In the genomic region with DNA sequence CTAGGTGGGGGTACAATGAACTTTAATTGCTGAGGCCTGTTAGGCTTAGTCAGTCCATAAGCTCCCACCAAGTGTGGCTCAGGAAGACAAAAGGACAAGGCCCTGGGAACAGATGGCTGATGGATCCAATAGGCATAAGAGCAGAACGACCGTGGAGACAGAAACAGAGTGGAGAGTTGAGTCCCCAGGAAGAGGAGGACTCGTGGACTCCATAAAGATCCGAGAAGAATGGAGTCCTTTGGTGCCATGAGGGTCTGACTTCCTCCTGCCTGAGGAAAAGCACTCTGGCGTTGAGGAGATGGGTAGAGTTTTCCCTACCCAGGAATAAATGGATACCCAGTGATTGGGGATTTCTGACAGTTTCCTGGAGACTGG, we compare ENCODE assay signal across 9 mouse cellular contexts. TPM values are rescaled to one million over a fixed set of nuclear protein-coding genes. Genes with fewer than 3 reads are reported as not detected.
A peak's percentile ranks its signal among the peaks of the same experiment; 100 is the strongest.
DNase-seq lines count a peak whose midpoint lies in the region; ATAC-seq and TF ChIP-seq lines count a peak whose summit lies in the region.
"Had no signal": no experiment of that assay in that cellular context is flagged by ENCODE, and none has a peak within 500 bp of the region (broad histone marks: within the 10 kb centered on the region; RNA-seq: fewer than 3 reads in every experiment).

No protein-coding gene starts in this region.

- peaks cover 79% of the 10 kb centered on the region for H3K27me3 ChIP-seq in CH12.LX (replicated peaks)
- no peaks in the 10 kb centered on the region for H3K27me3 ChIP-seq in forebrain, postnatal 0 days (ENCODE audit: insufficient read depth, low read length)

- DNase-seq in embryo, embryonic 10.5 days (ENCODE audit: low spot score) = peak; percentile 50
- no peak for DNase-seq in embryo, embryonic 11 days
- no peak for DNase-seq in CH12.LX (ENCODE audit: extremely low read depth)
- peak; percentile 65 for DNase-seq in forebrain, postnatal 0 days
- DNase-seq in mesoderm, embryonic 11.5 days (ENCODE audit: low read depth, low spot score) = peak; percentile 30
- no peak for DNase-seq in thymus, postnatal 36 days
- DNase-seq in gastrocnemius, postnatal 10 days = no peak

- no peak for TF ChIP-seq POLR2A in CH12.LX (IDR thresholded peaks at IDR 0.05; ENCODE audit: low read depth, low read length)

- WGBS in forebrain, postnatal 0 days = 20% methylated on average over 5 of the region's 5 CpGs

- no peak for TF ChIP-seq RAD21 in CH12.LX (IDR thresholded peaks at IDR 0.05; ENCODE audit: low read depth, low read length)

- no peak for TF ChIP-seq EP300 in CH12.LX (IDR thresholded peaks at IDR 0.05; ENCODE audit: low read length)

- 0 out of 2 replicates have a peak overlapping the region, but pooled peaks have one; percentile 87 for H3K4me2 ChIP-seq in CH12.LX (ENCODE audit: insufficient read depth, low read depth, poor library complexity, severe bottlenecking)
- H3K4me2 ChIP-seq in forebrain, postnatal 0 days (ENCODE audit: low read depth) = peak overlapping the region; percentile 89

- in situ Hi-C loops in CH12.LX (cut with MboI; ENCODE audit: low pct_ligation_motif_present, low pct_unique_long_range_greater_than_20kb, low sequenced_read_pairs) = no loop called here

- dilution Hi-C loops in CH12.LX (cut with MboI; ENCODE audit: extremely low pct_ligation_motif_present, extremely low pct_unique_long_range_greater_than_20kb, low sequenced_read_pairs) = no loop called here

- no peaks in the 10 kb centered on the region for H3K36me3 ChIP-seq in CH12.LX (replicated peaks in 1 of 2; ENCODE audit: control insufficient read depth in 1 of 2, insufficient read depth in 1 of 2, low read length in 1 of 2)
- no peaks in the 10 kb centered on the region for H3K36me3 ChIP-seq in forebrain, postnatal 0 days (ENCODE audit: insufficient read depth)

- no peak for ATAC-seq in forebrain, postnatal 0 days
- ATAC-seq in megakaryocyte progenitor cell, adult 5-6 weeks (replicated peaks; ENCODE audit: poor library complexity) = no peak

- H3K9me3 ChIP-seq in CH12.LX (replicated peaks; ENCODE audit: low read length) = peaks cover 12% of the 10 kb centered on the region
- H3K9me3 ChIP-seq in forebrain, postnatal 0 days (ENCODE audit: low read length) = no peaks in the 10 kb centered on the region

- H3K9ac ChIP-seq in CH12.LX (ENCODE audit: insufficient read depth, low read depth) = no peak overlapping the region
- peak overlapping the region; percentile 90 for H3K9ac ChIP-seq in forebrain, postnatal 0 days

- no peak for TF ChIP-seq CTCF in CH12.LX (conservative IDR thresholded peaks at IDR 0.05 in 1 of 2, IDR thresholded peaks at IDR 0.05 in 1 of 2; ENCODE audit: low read depth in 2 of 2, low read length in 2 of 2)
- TF ChIP-seq CTCF in forebrain, postnatal 0 days (IDR thresholded peaks at IDR 0.05; ENCODE audit: low read depth) = no peak

- no peaks in the 10 kb centered on the region for H3K79me2 ChIP-seq in CH12.LX (replicated peaks; ENCODE audit: control insufficient read depth, extremely low read depth, insufficient read depth, poor library complexity, severe bottlenecking)

- no peaks in the 10 kb centered on the region for H3K4me1 ChIP-seq in CH12.LX (ENCODE audit: control insufficient read depth in 1 of 2, insufficient read depth in 2 of 2)
- peaks cover 23% of the 10 kb centered on the region for H3K4me1 ChIP-seq in forebrain, postnatal 0 days (ENCODE audit: insufficient read depth)

- no peak overlapping the region for H3K4me3 ChIP-seq in CH12.LX (replicated peaks in 1 of 3; ENCODE audit: low read depth in 2 of 3, low read length in 2 of 3, poor library complexity in 1 of 3)
- peak overlapping the region; percentile 65 for H3K4me3 ChIP-seq in forebrain, postnatal 0 days (ENCODE audit: low read depth, low read length)

- no peak overlapping the region for H3K27ac ChIP-seq in CH12.LX (ENCODE audit: insufficient read depth, low read depth)
- H3K27ac ChIP-seq in forebrain, postnatal 0 days (ENCODE audit: low read depth, low read length) = peak overlapping the region; percentile 72

TF ChIP-seq in CH12.LX, 34 proteins besides CTCF, POLR2A, EP300 and RAD21:
- TF ChIP-seq MYC (IDR thresholded peaks at IDR 0.05; ENCODE audit: low read depth, low read length) (no peak), ZC3H11A (IDR thresholded peaks at IDR 0.05; ENCODE audit: low read depth, low read length) (no peak), USF2 (conservative IDR thresholded peaks at IDR 0.05; ENCODE audit: low read depth, low read length) (no peak), POLR2AphosphoS2 (IDR thresholded peaks at IDR 0.05; ENCODE audit: low read depth, low read length) (no peak), USF1 (IDR thresholded peaks at IDR 0.05; ENCODE audit: low read depth, low read length) (no peak), MAFK (IDR thresholded peaks at IDR 0.05; ENCODE audit: insufficient replicate concordance, low read length) (no peak), PAX5 (IDR thresholded peaks at IDR 0.05; ENCODE audit: low read length) (no peak), TBP (conservative IDR thresholded peaks at IDR 0.05; ENCODE audit: low read depth, low read length) (no peak), E2F4 (IDR thresholded peaks at IDR 0.05; ENCODE audit: insufficient replicate concordance, low read depth, low read length) (no peak), ZKSCAN1 (IDR thresholded peaks at IDR 0.05; ENCODE audit: borderline replicate concordance, low read depth, low read length) (no peak), JUND (conservative IDR thresholded peaks at IDR 0.05; ENCODE audit: low read depth, low read length) (no peak), JUN (IDR thresholded peaks at IDR 0.05; ENCODE audit: insufficient read depth, low read depth, low read length) (no peak), MXI1 (IDR thresholded peaks at IDR 0.05; ENCODE audit: low read depth, low read length) (no peak), ETS1 (conservative IDR thresholded peaks at IDR 0.05; ENCODE audit: low read depth, low read length) (no peak), SIN3A (IDR thresholded peaks at IDR 0.05; ENCODE audit: low read length) (no peak), CHD1 (IDR thresholded peaks at IDR 0.05; ENCODE audit: low read depth, low read length) (no peak), BHLHE40 (IDR thresholded peaks at IDR 0.05; ENCODE audit: low read depth, low read length) (no peak), TCF12 (IDR thresholded peaks at IDR 0.05; ENCODE audit: low read depth, low read length) (no peak), HCFC1 (IDR thresholded peaks at IDR 0.05; ENCODE audit: low read depth, low read length) (no peak), ZNF384 (IDR thresholded peaks at IDR 0.05; ENCODE audit: low read depth, low read length) (no peak)

RNA-seq across cellular contexts. Expression of gene Npr2, which starts 1.1 kb away (rescaled TPM):
- total RNA-seq in CH12.LX (2012; rRNA removed) (0.04 and 0.38 TPM in 2 replicates), CH12.LX (2014; rRNA removed) (not detected in 2 replicates)
- polyA plus RNA-seq in CH12.LX (2012; ENCODE audit: insufficient read length, low read depth) = 0.23 and 0.49 TPM in 2 replicates
- 28.2 and 35.3 TPM in 2 replicates for total RNA-seq in forebrain, postnatal 0 days (2014; rRNA removed)
- 7.9 and 9.1 TPM in 2 replicates for polyA plus RNA-seq in forebrain, postnatal 0 days (2015; fragmentation: Nextera tagmentation; extraction: Ambion mirVana)
- total RNA-seq in gastrocnemius, postnatal 10 days (2021) = 10 to 100 TPM; 30.7 to 39.5 TPM
- total RNA-seq in megakaryocyte progenitor cell, adult 5-6 weeks (2015) = 0.30 and 1.4 TPM in 2 replicates
- 0.21 and 1.3 TPM in 2 replicates for total RNA-seq in megakaryocyte progenitor cell, adult 5-6 weeks (2017)

RNA-seq across cellular contexts. Expression of gene Spag8, which starts 22.7 kb away (rescaled TPM):
- 0.08 TPM in 1 of 2 replicates, not detected in the other for total RNA-seq in CH12.LX (2012; rRNA removed)
- total RNA-seq in CH12.LX (2014; rRNA removed) = not detected in 2 replicates
- not detected in 2 replicates for polyA plus RNA-seq in CH12.LX (2012; ENCODE audit: insufficient read length, low read depth)
- total RNA-seq in forebrain, postnatal 0 days (2014; rRNA removed) = 5.8 and 6.1 TPM in 2 replicates
- polyA plus RNA-seq in forebrain, postnatal 0 days (2015; fragmentation: Nextera tagmentation; extraction: Ambion mirVana) = 6.0 and 9.1 TPM in 2 replicates
- under 1 TPM in 1 of 2 experiments, not detected in 1; 0.38 TPM for total RNA-seq in gastrocnemius, postnatal 10 days (2021)
- 0.22 TPM in 1 of 2 replicates, not detected in the other for total RNA-seq in megakaryocyte progenitor cell, adult 5-6 weeks (2015)
- total RNA-seq in megakaryocyte progenitor cell, adult 5-6 weeks (2017) = 0.71 TPM in 1 of 2 replicates, not detected in the other

RNA-seq across cellular contexts. Expression of gene Hint2, which starts 25.6 kb away (rescaled TPM):
- 21.2 and 27.9 TPM in 2 replicates for total RNA-seq in CH12.LX (2012; rRNA removed)
- 17.0 and 17.8 TPM in 2 replicates for total RNA-seq in CH12.LX (2014; rRNA removed)
- polyA plus RNA-seq in CH12.LX (2012; ENCODE audit: insufficient read length, low read depth) = 6.4 and 8.1 TPM in 2 replicates
- 53.6 and 61.9 TPM in 2 replicates for total RNA-seq in forebrain, postnatal 0 days (2014; rRNA removed)
- 80.0 and 101 TPM in 2 replicates for polyA plus RNA-seq in forebrain, postnatal 0 days (2015; fragmentation: Nextera tagmentation; extraction: Ambion mirVana)
- 10 to 100 TPM; 51.3 to 57.6 TPM for total RNA-seq in gastrocnemius, postnatal 10 days (2021)
- 36.5 and 52.7 TPM in 2 replicates for total RNA-seq in megakaryocyte progenitor cell, adult 5-6 weeks (2015)
- total RNA-seq in megakaryocyte progenitor cell, adult 5-6 weeks (2017) = 43.1 and 58.6 TPM in 2 replicates

RNA-seq across cellular contexts. Expression of gene Tmem8b, which starts 38.1 kb away (rescaled TPM):
- total RNA-seq in CH12.LX (2012; rRNA removed) (0.17 and 0.47 TPM in 2 replicates), CH12.LX (2014; rRNA removed) (not detected in 2 replicates)
- polyA plus RNA-seq in CH12.LX (2012; ENCODE audit: insufficient read length, low read depth) = 0.16 and 0.26 TPM in 2 replicates
- total RNA-seq in forebrain, postnatal 0 days (2014; rRNA removed) = 21.3 and 27.4 TPM in 2 replicates
- polyA plus RNA-seq in forebrain, postnatal 0 days (2015; fragmentation: Nextera tagmentation; extraction: Ambion mirVana) = 8.2 and 14.1 TPM in 2 replicates
- total RNA-seq in gastrocnemius, postnatal 10 days (2021) = 10 to 100 TPM in 1 of 2 experiments, 1 to 10 TPM in 1; 9.1 to 10.8 TPM
- 0.47 and 0.95 TPM in 2 replicates for total RNA-seq in megakaryocyte progenitor cell, adult 5-6 weeks (2015)
- total RNA-seq in megakaryocyte progenitor cell, adult 5-6 weeks (2017) = 0.25 and 0.61 TPM in 2 replicates

RNA-seq across cellular contexts. Expression of gene Fam221b, which starts 38.3 kb away (rescaled TPM):
- total RNA-seq in CH12.LX (2012; rRNA removed) = 5.1 and 6.3 TPM in 2 replicates
- not detected in 2 replicates for total RNA-seq in CH12.LX (2014; rRNA removed)
- polyA plus RNA-seq in CH12.LX (2012; ENCODE audit: insufficient read length, low read depth) = 0.07 and 0.12 TPM in 2 replicates
- 0.08 TPM in 1 of 2 replicates, not detected in the other for total RNA-seq in forebrain, postnatal 0 days (2014; rRNA removed)
- polyA plus RNA-seq in forebrain, postnatal 0 days (2015; fragmentation: Nextera tagmentation; extraction: Ambion mirVana) = 1.6 TPM in 2 replicates
- under 1 TPM; 0.18 to 0.26 TPM for total RNA-seq in gastrocnemius, postnatal 10 days (2021)
- 0.07 TPM in 2 replicates for total RNA-seq in megakaryocyte progenitor cell, adult 5-6 weeks (2015)
- total RNA-seq in megakaryocyte progenitor cell, adult 5-6 weeks (2017) = 0.44 and 0.62 TPM in 2 replicates
- total RNA-seq: liver, adult 2 months had no signal
- polyA plus RNA-seq: liver, adult 2 months had no signal

Comparison
In these comparisons a context has a peak if more than half of its experiments do, and no peak if none do; other contexts are left out.
1. DNase-seq: peak in embryo, embryonic 10.5 days (single experiment), forebrain, postnatal 0 days (single experiment) and mesoderm, embryonic 11.5 days (single experiment); none in embryo, embryonic 11 days (single experiment), CH12.LX (single experiment), thymus, postnatal 36 days (0 of 2) and gastrocnemius, postnatal 10 days (single experiment).
2. RNA of gene Npr2, which starts 1.1 kb away (total RNA-seq): 30.7 to 39.5 TPM in gastrocnemius, postnatal 10 days and 28.2 to 35.3 TPM in forebrain, postnatal 0 days; 0.04 to 0.38 TPM in CH12.LX and 0.21 to 1.4 TPM in megakaryocyte progenitor cell, adult 5-6 weeks; every median in the first group is over 10 times any median in the second.